Mouse (Mus musculus) bone marrow, adult 2 months (tissue): Measurements from ENCODE around the gene Sytl2.

ENCODE experiments used
- CTCF ChIP-seq: fragments of 200-500 bp; IDR thresholded peaks from 2 replicates; pipeline ENCODE4 v1.5.1; 2011; ENCODE audit warnings: low read length, control low read depth; ENCODE audit not compliant: control insufficient read depth, insufficient read depth
- POLR2A ChIP-seq: fragments of 200-500 bp; IDR thresholded peaks from 2 replicates; pipeline ENCODE4 v1.6.1; 2011; ENCODE audit warnings: low read depth, mild to moderate bottlenecking, control low read depth, low read length, borderline replicate concordance; ENCODE audit not compliant: control insufficient read depth

DNA sequence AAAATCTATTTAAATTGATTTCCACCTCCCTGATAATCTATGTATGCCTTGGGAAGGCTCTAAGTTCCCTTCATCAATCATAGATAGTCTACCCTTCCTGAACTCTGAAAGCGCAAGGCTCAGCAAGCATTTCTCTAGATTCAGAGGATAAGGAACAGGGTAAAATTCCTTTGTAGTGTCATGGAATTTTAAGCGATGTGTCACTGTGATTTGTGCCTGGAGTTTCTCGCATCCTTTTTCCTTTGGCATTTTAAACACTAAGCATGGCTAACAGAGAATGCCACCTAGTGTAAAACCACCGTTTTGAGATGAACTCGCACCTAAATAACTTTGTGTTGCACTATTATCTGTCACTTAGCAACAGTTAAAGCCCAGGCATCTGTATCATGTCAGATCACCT, 93.9 kb downstream of the Sytl2 start:
- TF ChIP-seq POLR2A: no peak
- TF ChIP-seq CTCF: no peak
